Mouse (Mus musculus) left cerebral cortex, postnatal 25 days (tissue): ENCODE measurements around the gene Trnau1ap. TPM values are rescaled to one million over a fixed set of nuclear protein-coding genes. Genes with fewer than 3 reads are reported as not detected.
A peak's percentile ranks its signal among the peaks of the same experiment; 100 is the strongest.
"Not testable (repeated sequence)": the region's sequence is repeated elsewhere in the genome, so short reads cannot be mapped to it uniquely, and the experiment has no call there.

Experiments used
- DNase-seq, 2 experiments: peaks; one replicate each; pipeline ENCODE4 v3.0.0; 2022; ENCODE audit warnings: low spot score in 2 of 2, mixed read lengths in 1 of 2
- intact Hi-C: fragments of 180-260 bp; cut with DNase I; formaldehyde crosslinking; loops from one replicate; pipeline ENCODE4 v1.15.1; 2025
- total RNA-seq, 2 experiments: library from RNA; stranded (reverse); gene quantifications; 2 replicates each; pipeline ENCODE4 v1.2.3; 2021

Gene Trnau1ap
- total RNA-seq, 2 experiments from 2014 or later: 18.0 to 22.2 TPM

GRCm38 (mm10) chr4:132305276-132305675, 24.1 kb downstream of the Trnau1ap start:
- DNase-seq: no peak
- intact Hi-C loops: loop anchor here (10.0 kb wide), 1 partner anchor 210 kb away; the partner anchor contains the start of gene Sesn2

- not testable (repeated sequence) for DNase-seq
- intact Hi-C loops: loop anchor here (10.0 kb wide), 1 partner anchor 211 kb away; the partner anchor contains the start of gene Sesn2
Measured at GRCm38 (mm10) chr4:132303484-132303883, 25.9 kb downstream of the Trnau1ap start.

GRCm38 (mm10) chr4:132302939-132303479, 26.3 kb downstream of the Trnau1ap start, which contains the start of gene Rab42:
Gene Rab42, minus strand, starts transcription at chr4:132303385.
- intact Hi-C loops: loop anchor here (10.0 kb wide), 1 partner anchor 212 kb away; the partner anchor contains the start of gene Sesn2
- DNase-seq: peak; percentile 57 to 76

DNA sequence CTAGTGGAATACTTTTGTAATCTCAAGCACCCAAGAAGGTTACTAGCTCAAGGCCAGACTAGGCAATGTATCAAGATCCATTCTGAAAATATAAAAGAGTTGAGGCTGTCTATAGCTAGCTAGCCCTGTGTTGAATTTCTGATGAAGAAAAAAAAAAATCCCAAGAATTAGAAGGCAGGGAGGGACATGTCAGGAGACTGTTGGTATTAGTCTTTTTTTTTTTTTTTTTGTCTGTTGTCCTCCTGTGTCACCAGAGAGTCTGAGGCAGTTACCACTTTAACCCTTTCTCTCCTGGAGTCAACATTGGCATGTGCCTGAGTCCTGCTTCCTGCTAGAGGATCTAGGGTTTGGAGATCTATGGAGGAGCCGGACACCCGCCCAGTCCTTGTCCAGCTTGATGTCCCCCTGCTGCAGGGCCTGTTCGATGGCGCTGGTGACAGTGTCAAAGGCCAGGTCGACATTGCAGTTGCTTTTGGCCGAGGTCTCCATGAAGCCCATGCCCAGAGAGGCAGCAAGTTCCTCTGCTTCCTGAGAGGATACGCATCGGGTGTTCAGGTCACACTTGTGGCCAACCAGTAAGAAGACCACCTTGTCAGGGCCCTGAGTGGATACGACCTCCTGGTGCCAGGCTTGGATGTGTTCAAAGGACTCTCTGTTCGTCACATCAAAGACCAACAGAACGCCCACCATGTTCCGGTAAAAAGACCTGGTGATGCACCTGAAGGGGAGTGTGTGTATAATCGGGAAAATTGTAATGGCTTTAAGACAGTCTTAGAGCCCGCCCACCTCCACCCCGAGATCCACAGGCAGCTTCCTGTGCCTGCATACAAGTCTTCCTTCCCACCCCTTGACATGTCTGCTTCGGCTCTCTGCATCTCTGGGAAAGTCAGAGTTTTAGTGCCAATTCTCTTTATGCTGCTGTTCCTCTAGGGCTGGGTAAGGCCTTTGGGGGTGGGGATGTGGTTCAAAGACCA, 27.1 kb downstream of the Trnau1ap start:
- intact Hi-C loops: loop anchor here (10.0 kb wide), 1 partner anchor 213 kb away; the partner anchor contains the start of gene Sesn2
- DNase-seq: peak in 1 of 2 experiments; percentile 18

DNA sequence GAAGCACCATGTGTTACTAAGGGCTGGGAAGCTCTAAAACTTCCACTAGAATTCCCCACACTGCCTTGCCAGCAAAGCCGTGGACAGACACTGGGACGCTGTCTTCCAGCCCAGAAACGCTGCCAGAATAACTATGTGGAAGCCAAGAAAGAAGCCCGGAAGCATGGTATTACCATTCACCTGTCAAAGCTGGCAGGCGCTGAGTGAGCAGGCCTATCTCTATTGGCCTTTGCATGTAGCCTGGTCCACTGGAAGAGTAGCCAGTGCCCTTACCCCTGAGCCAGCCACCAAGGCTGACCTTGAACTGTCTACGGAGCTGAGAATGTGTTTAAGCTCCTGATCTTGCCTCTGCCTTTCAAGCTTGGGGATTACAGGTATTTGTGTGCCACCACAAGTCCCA, 27.9 kb downstream of the Trnau1ap start:
- no peak for DNase-seq
- intact Hi-C loops: loop anchor here (10.0 kb wide), 1 partner anchor 213 kb away; the partner anchor contains the start of gene Sesn2

DNA sequence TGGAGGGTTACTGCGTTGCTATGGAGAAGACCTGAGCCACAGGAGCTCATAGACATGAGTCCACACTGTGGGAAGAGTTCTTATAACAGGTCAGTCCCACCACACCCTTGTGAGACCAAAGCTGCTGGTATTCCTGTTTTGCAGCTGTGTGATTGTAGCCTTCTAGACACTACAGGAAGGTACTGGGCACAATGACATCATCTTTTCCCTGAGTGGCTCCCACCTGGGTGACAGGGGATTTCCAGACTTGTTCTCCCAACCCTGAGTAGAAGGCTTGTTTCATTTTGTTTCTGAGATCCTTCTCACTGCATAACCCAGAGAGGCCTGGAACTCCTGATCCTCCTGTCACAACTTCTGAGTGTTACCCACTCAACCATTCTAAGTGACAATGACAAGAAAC, 29.5 kb downstream of the Trnau1ap start:
- no peak for DNase-seq
- intact Hi-C loops: loop anchor here (10.0 kb wide), 1 partner anchor 215 kb away; the partner anchor contains the start of gene Sesn2

DNA sequence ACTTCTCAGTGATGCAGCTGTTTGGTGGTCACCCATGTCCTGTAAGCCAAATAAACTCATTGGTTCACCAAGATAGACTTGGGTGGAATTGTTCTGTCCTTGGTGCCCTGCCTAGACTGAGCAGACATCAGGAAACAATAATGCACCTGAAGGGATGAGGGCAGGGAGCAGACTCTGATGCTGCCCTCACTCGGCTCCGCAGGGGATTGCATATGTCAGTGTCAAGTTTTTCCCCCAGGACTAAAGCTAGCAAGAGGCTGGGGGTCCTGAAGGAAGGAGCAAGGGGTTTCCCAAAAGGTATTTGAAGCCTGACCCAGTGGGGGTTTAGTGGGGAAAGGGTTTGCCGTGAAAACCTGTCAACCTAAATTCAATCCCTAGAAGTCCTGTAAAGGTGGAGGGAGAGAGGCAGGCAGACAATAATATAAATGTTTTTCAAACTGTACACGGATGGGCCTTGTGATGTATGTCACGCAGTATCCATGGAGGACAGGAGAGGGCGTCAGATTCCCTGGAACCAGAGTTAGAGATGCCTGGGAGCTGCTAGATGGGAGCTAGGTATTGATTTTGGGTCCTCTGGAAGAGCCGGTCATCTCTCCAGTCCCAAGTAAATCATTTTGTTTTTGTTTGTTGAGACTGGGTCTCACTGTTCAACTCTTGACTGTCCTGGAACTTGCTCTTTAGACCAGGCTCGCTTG, 33.5 kb downstream of the Trnau1ap start:
- intact Hi-C loops: no loop called here
- no peak for DNase-seq

DNA sequence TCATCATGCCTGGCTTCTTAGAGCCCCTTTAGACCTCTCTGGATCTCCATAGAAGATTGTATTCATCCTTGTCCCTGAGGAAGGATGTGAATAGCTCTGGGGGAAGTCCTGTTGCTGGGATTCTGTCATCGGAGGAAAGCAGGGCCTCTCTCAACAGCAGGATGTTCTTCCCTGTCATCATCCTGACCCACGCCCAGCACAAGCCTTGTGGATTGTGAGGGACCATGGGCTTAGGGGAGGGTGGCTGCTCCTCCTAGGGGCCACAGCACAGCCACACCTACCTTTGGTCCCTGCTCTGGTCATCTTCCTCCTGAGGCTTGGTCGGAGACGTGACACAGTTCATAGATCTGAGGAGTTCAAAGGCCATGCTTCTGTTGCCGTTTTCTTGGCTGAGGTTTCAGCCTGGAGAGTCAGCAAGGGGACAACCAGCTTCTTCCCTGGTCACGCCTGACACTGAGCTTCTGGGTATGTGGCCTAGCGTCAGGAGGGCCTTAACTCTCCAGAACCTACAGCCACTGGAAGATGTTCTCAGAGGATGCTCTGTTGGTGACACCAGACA, 35.6 kb downstream of the Trnau1ap start:
- intact Hi-C loops: loop anchor here (1.0 to 5.0 kb wide), 2 partner anchors 52 to 119 kb away; no protein-coding TSS in a partner anchor
- no peak for DNase-seq

GRCm38 (mm10) chr4:132292988-132293387, 36.4 kb downstream of the Trnau1ap start:
- intact Hi-C loops: loop anchor here (1.0 to 5.0 kb wide), 2 partner anchors 52 to 119 kb away; no protein-coding TSS in a partner anchor
- DNase-seq: peak; percentile 35 to 40

DNA sequence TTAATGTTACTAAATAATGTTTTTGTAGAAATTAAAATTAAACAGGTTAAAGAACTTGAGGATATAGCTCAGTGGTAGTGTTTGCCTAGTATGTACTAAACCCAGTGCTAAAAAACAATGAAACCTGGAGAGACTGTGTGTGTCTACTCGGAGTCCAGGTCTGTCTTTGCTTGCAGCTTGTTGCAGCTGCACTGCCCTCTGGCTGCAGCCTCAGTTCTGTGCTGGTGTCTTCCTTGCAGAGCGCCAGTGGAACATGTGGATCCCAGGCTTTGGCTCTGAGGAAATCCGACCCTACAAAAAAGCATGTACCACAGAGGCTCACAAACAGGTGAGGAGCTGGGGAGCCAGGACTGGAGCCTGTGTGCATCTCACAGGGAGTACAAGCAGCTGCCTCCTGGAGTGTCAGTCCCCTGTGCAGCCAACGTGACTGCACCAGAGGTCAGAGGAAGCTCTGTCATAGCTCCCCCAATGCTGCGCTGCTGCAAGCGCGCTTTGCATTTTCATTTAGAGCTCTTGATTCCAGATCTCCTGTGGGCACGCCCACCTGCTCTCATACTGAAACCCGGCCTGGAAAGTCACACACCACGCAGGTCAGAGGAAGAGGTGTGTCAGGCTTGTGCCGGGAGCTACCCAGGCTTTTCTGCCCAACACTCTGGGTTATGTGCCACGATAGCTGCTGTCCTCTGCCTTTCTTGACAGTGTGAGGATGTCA, 37.6 kb downstream of the Trnau1ap start:
- intact Hi-C loops: loop anchor here (5.0 kb wide), 1 partner anchor 121 kb away; no protein-coding TSS in a partner anchor

GRCm38 (mm10) chr4:132291056-132291455, 38.3 kb downstream of the Trnau1ap start:
- intact Hi-C loops: loop anchor here (5.0 kb wide), 1 partner anchor 121 kb away; no protein-coding TSS in a partner anchor

More for the DNA sequence above, 37.6 kb downstream of the Trnau1ap start:
- no peak for DNase-seq

DNA sequence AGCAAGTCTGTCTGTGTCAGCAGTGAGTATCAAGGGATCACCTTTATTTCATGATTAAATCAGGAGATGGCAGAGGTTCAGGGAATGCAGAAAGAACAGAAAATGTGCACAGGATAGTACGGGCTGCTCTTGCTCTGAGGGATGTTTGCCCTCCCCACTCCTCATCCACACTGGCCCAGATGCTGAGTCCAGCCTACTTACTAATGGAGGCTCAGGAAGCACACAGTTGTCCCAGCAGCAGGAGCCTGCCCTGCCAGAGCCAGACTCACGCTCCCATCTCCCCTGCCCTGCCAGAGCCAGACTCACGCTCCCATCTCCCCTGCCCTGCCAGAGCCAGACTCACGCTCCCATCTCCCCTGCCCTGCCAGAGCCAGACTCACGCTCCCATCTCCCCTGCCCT, 40.5 kb downstream of the Trnau1ap start:
- intact Hi-C loops, DNase-seq: not testable (repeated sequence)

More at GRCm38 (mm10) chr4:132291056-132291455, 38.3 kb downstream of the Trnau1ap start:
- no peak for DNase-seq

DNA sequence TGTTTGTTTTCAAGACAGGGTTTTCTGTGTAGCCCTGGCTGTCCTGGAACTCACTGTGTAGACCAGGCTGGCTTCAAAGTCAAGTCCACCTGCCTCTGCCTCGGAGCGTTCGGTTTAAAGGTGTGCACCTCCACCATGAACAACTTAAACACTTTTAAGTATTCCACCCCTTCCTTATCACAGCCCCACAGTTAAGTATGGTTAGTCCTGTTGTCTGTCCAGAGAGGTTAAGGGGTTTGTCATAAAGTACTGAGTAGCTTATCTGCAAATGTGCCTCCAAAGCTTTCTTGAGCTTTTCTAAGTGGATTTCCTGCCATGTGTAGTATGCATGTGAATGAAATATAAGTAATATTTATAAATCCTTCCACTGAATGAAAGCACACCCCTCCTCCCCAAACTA, 53.4 kb downstream of the Trnau1ap start:
- intact Hi-C loops: no loop called here
- DNase-seq: no peak

DNA sequence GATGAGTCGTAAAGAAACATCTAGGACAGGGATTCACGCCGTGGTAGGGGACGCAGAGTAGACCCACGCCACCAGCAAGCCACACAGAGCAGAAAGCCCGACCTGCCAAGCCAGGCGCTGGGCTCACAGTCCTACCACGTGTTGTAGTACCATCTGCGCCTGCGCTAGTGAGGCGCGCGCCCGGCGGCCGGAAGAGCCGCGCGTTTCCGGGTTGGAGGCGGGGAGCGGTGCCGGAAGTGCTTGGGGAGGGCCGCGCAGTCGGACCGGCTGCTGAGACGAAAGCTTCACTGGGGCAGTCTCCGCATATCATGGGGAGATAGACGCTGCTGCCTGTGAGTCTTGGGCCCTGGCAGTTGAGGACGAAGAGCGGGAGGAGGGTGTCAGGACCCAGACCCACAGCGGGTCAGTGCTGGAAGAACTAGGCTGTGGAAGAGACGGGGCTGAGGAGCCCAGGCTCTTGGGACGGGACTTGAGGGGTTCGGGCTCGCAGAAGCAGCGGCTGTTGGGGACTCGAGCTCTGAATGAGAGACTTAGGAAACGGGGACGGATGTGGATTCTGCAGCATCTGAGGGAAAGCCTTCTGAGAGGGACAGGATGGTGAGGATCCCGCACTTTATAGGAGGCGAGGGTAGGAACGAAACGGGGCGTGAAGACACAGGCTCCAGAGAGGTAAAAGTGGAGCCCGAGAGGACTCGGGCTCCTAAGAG, 55.0 kb downstream of the Trnau1ap start, which contains the start of gene Taf12:
Gene Taf12, plus strand, starts transcription at position 220 of the 707 bp plus-strand sequence.
- intact Hi-C loops: loop anchor here (5.0 kb wide), 2 partner anchors 62 to 648 kb away; partner anchors contain the start of genes Fam76a and Ythdf2
- DNase-seq: peak; percentile 94 to 96

- no peak for DNase-seq
- intact Hi-C loops: loop anchor here (5.0 kb wide), 2 partner anchors 61 to 649 kb away; partner anchors contain the start of genes Fam76a and Ythdf2
Measured at GRCm38 (mm10) chr4:132273166-132273565, 56.2 kb downstream of the Trnau1ap start.

GRCm38 (mm10) chr4:132269740-132270560, 59.4 kb downstream of the Trnau1ap start:
- DNase-seq: peak; percentile 85 to 91
- intact Hi-C loops: loop anchor here (5.0 kb wide), 2 partner anchors 58 to 652 kb away; partner anchors contain the start of genes Fam76a and Ythdf2
